Mouse (Mus musculus): ENCODE measurements around the gene Rrnad1.

DNA sequence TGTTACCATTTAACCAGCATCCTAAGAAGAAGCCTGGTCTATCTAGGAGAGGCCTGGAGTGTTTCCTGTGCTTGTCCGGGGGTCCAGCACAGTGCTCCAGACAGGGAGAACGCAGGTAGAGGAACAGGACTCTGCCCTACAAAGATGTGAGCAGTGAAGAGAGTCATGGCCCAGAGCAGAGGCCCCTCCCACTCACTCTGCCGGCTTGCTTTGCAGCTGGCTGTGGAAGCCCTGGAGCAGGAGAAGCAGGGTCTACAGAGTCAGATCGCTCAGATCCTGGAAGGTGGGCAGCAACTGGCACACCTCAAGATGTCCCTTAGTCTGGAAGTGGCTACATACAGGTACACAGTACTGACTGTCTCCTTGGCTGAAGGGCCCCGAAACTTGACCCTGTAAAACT, 42.3 kb upstream of the Rrnad1 start:
- TF ChIP-seq POLR2A (IDR thresholded peaks at IDR 0.05; ENCODE audit: low read depth, low read length): no peak
- TF ChIP-seq CTCF (IDR thresholded peaks at IDR 0.05; ENCODE audit: extremely low read depth, insufficient read length, insufficient replicate concordance, low read depth, low read length): no peak
